Mouse (Mus musculus) ES-E14 (cell line): ENCODE results near the gene Cd5l.

Source experiments
- HCFC1 ChIP-seq: IDR thresholded peaks from 2 replicates; pipeline ENCODE4 v1.6.1; 2012; ENCODE audit warnings: low read length, inconsistent platforms, borderline replicate concordance; ENCODE audit not compliant: insufficient read depth
- MAFK ChIP-seq: IDR thresholded peaks from 2 replicates; pipeline ENCODE4 v1.6.1; 2014; ENCODE audit warnings: mild to moderate bottlenecking, low read depth, low read length, inconsistent platforms; ENCODE audit not compliant: insufficient read depth

- TF ChIP-seq MAFK (no peak), HCFC1 (no peak)
Measured at GRCm38 (mm10) chr3:87420645-87421044, 63.0 kb downstream of the Cd5l start.
